Mouse (Mus musculus): Measurements from ENCODE around the gene Stambpl1. TPM values are rescaled to one million over a fixed set of nuclear protein-coding genes. Genes with fewer than 3 reads are reported as not detected.

Gene Stambpl1
- polyA plus RNA-seq, 1 experiment: 1.1 TPM

DNA sequence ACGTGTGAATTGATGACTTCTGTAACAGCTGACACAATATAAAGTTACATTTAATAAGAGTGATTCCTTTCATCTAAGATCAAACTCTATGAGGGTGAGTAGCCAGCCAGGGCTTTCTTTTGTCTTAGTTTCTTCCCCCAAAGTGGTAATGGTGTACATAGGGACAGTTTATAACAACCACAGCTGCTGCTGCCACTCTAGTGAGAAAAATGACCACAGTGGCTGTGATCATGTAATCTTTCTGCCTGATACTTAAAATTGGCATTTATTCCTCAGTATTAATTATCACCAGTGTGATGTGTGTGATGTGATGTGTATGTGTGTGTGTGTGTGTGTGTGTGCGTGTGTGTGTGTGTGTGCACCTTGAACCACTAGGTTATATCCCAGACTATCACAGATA lies 59.9 kb downstream of the Stambpl1 start:
- TF ChIP-seq FLI1 (IDR thresholded peaks at IDR 0.05; ENCODE audit: low read length) (no peak), GATA1 (IDR thresholded peaks at IDR 0.05; ENCODE audit: borderline replicate concordance, low read length) (no peak)
- H3K9me3 ChIP-seq: no peaks in the 10 kb centered on the region
- H3K4me3 ChIP-seq (replicated peaks): no peak overlapping the region
- peaks cover 3% of the 10 kb centered on the region for H3K27me3 ChIP-seq (replicated peaks)
- peaks cover 39% of the 10 kb centered on the region for H3K4me1 ChIP-seq
- H3K36me3 ChIP-seq (replicated peaks; ENCODE audit: low read length): no peaks in the 10 kb centered on the region

DNA sequence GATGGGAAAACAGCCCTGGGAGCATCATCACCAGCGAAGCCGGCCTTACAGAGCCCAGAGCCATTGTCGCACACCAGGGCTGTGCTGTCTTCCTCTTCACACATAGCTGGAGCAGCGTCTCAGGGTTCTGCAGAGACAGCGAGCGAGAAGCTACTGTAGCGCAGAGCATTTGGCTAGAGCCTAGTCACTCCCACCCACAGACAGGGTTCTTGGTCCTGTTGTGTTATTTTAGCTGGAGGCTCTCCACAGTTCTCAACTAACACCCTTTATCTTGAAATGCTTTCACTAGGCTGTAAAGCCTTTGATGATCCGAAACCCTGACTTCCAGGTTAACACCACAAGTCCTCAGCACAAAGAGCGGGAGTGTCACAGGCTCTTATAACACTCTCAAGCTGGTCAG lies 60.4 kb downstream of the Stambpl1 start:
- TF ChIP-seq FLI1 (IDR thresholded peaks at IDR 0.05; ENCODE audit: low read length): no peak
- Histone ChIP-seq H3K9me3 (no peaks in the 10 kb centered on the region), H3K4me1 (peaks cover 39% of the 10 kb centered on the region), H3K27me3 (replicated peaks) (peaks cover 3% of the 10 kb centered on the region), H3K4me3 (replicated peaks) (no peak overlapping the region), H3K36me3 (replicated peaks; ENCODE audit: low read length) (no peaks in the 10 kb centered on the region)

- no peak for TF ChIP-seq FLI1 (IDR thresholded peaks at IDR 0.05; ENCODE audit: low read length)
- TF ChIP-seq GATA1 (IDR thresholded peaks at IDR 0.05; ENCODE audit: borderline replicate concordance, low read length): no peak
- H3K9me3 ChIP-seq: no peaks in the 10 kb centered on the region
- H3K4me3 ChIP-seq (replicated peaks): peak overlapping the region; percentile 74
- H3K36me3 ChIP-seq (replicated peaks; ENCODE audit: low read length): no peaks in the 10 kb centered on the region
- H3K27me3 ChIP-seq (replicated peaks): peaks cover 3% of the 10 kb centered on the region
- H3K4me1 ChIP-seq: peaks cover 28% of the 10 kb centered on the region
Observed at GRCm38 (mm10) chr19:34254101-34254879, 62.3 kb downstream of the Stambpl1 start.

GRCm38 (mm10) chr19:34254880-34255681 lies 63.1 kb downstream of the Stambpl1 start, which contains the start of gene Acta2:
Gene Acta2 (minus strand): TSS chr19:34255590.
- Histone ChIP-seq H3K27me3 (replicated peaks) (peaks cover 3% of the 10 kb centered on the region), H3K4me3 (replicated peaks) (peak within 1 kb of the TSS; percentile 74), H3K4me1 (peaks cover 26% of the 10 kb centered on the region), H3K9me3 (no peaks in the 10 kb centered on the region), H3K36me3 (replicated peaks; ENCODE audit: low read length) (no peaks in the 10 kb centered on the region)
- no peak for TF ChIP-seq FLI1 (IDR thresholded peaks at IDR 0.05; ENCODE audit: low read length)
- no peak for TF ChIP-seq GATA1 (IDR thresholded peaks at IDR 0.05; ENCODE audit: borderline replicate concordance, low read length)

DNA sequence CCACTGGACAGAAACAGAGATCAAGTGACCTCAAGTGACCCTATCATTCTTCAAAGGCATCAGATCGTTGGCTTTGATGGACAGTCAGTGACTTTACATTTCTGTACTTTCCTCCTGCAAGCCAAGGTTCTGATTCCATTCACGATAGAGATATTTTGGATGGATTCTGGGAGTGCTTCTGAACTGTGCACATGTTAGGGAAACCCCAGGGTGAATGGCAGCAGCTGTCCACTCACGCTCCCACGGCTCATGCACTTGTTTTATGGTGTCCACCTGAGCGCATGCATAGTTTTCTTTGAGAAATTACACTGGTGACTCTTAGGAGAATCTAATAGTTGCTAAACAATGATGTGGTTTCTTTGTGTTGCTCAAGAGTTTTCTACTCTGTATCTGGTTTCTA lies 64.1 kb downstream of the Stambpl1 start:
- no peaks in the 10 kb centered on the region for H3K36me3 ChIP-seq (replicated peaks; ENCODE audit: low read length)
- TF ChIP-seq GATA1 (IDR thresholded peaks at IDR 0.05; ENCODE audit: borderline replicate concordance, low read length) (no peak), FLI1 (IDR thresholded peaks at IDR 0.05; ENCODE audit: low read length) (no peak)
- H3K4me3 ChIP-seq (replicated peaks): no peak overlapping the region
- H3K9me3 ChIP-seq: no peaks in the 10 kb centered on the region
- peaks cover 3% of the 10 kb centered on the region for H3K27me3 ChIP-seq (replicated peaks)
- H3K4me1 ChIP-seq: peaks cover 26% of the 10 kb centered on the region

DNA sequence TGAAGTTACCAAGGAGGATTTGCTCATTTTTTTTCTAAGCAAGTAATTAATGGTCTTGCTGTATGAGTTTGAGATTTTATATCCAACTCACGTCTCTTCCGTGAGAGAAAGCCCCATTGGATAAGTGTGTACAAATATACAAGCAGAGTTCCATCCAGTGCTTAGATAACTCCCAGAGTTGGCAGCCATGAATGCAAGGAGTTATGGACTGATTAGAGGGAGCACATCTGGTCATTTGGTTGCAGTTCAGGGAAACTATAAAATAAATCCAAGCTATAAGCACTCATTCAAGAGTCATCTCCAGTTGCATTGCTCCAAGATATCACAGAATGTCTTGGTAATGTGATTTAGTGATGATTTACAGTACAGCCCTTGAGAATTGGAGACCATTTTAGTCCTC lies 64.9 kb downstream of the Stambpl1 start:
- no peak for TF ChIP-seq GATA1 (IDR thresholded peaks at IDR 0.05; ENCODE audit: borderline replicate concordance, low read length)
- no peak for TF ChIP-seq FLI1 (IDR thresholded peaks at IDR 0.05; ENCODE audit: low read length)
- peaks cover 26% of the 10 kb centered on the region for H3K4me1 ChIP-seq
- H3K36me3 ChIP-seq (replicated peaks; ENCODE audit: low read length): no peaks in the 10 kb centered on the region

DNA sequence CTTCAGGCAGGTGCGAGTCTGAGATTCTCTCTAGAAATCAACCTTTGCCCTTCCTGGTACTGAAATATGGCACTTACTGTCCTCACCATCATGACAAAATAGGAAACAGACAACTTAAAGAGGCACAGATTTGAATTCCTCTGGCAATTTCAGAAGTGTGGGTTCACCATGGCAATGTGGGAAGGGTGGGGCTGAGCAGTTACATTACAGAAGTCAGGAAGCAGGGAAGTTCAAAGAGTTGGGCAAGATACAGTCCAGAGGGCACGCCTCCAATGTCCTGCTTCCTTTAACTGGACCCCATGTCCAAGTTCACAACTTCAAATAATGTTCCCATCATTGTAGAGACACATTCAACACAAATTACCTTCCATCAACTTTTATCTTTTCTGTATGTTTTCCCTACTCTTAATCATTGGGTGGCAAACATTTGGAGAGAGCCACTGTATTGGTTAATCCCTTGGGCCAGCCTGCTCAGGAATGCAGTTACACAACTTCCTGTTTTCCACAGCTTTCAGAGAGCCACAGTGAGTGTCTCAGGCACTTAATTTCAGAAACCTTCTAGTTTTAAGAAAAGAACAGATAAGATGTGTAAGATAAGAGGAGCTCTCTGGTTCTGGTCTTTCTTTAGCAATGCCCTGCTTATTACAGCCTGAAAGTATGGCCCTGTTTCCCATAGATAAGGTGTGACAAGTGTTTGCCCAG lies 70.4 kb downstream of the Stambpl1 start:
- no peaks in the 10 kb centered on the region for H3K9me3 ChIP-seq
- no peaks in the 10 kb centered on the region for H3K27me3 ChIP-seq (replicated peaks)
- H3K4me3 ChIP-seq (replicated peaks): no peak overlapping the region
- peaks cover 8% of the 10 kb centered on the region; the same call in 1 of the 2 replicates for H3K4me1 ChIP-seq
- no peaks in the 10 kb centered on the region for H3K36me3 ChIP-seq (replicated peaks; ENCODE audit: low read length)
- TF ChIP-seq GATA1 (IDR thresholded peaks at IDR 0.05; ENCODE audit: borderline replicate concordance, low read length) (no peak), FLI1 (IDR thresholded peaks at IDR 0.05; ENCODE audit: low read length) (no peak)

More for the DNA sequence above, 64.9 kb downstream of the Stambpl1 start:
- no peaks in the 10 kb centered on the region for H3K9me3 ChIP-seq
- H3K4me3 ChIP-seq (replicated peaks): no peak overlapping the region
- H3K27me3 ChIP-seq (replicated peaks): peaks cover 3% of the 10 kb centered on the region

DNA sequence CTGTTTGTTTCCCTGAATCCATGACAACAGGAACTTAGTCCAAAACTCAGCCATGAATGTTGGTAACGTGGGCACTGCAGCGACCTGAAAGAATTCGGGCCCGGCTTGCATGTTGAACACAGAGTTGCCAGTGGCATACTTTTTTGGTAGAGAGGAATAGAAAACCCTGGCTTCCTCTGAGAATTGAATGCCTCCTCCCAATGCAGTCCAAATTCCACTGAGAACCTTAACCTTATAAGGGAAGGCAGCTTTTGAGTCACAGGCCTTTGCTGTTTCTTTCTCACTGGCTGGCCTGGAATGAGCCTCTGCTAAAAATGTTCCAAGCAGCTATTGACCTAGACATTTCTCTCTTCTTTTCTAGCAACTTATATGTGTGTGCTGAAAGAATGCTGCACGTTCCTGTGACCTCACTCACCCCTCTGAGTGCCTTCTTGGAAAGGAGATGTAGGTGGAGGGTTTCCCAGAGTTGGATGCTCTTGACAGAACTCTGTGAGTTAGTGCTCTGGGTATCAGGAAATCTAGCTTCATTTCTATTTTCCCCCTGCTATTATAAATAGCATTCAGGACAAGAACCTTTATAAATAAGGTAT lies 73.7 kb downstream of the Stambpl1 start:
- TF ChIP-seq GATA1 (IDR thresholded peaks at IDR 0.05; ENCODE audit: borderline replicate concordance, low read length) (no peak), FLI1 (IDR thresholded peaks at IDR 0.05; ENCODE audit: low read length) (no peak)
- H3K36me3 ChIP-seq (replicated peaks; ENCODE audit: low read length): no peaks in the 10 kb centered on the region
- H3K9me3 ChIP-seq: no peaks in the 10 kb centered on the region
- H3K27me3 ChIP-seq (replicated peaks): no peaks in the 10 kb centered on the region
- H3K4me3 ChIP-seq (replicated peaks): no peak overlapping the region
- H3K4me1 ChIP-seq: peaks cover 18% of the 10 kb centered on the region; the same call in 1 of the 2 replicates

DNA sequence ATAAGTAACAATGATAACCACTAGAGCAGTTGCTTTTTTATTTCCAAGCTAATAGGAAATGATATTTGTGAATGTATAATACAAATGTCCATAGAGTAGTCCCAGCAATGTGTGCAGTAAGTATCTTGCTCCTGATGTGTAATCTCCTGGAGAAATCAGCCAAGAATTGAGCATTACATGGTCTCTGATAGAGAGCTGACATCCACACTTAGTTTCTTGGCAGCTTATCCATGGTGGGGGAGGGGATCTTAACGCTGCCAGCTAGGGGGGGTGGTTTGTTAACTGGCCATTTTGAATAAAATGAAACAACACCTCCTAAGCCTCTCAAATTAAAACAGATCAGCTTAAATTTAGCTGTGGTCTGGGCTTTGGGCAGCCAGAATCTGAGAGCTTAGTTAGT lies 77.0 kb downstream of the Stambpl1 start:
- Histone ChIP-seq H3K27me3 (replicated peaks) (no peaks in the 10 kb centered on the region), H3K4me1 (peaks cover 10% of the 10 kb centered on the region; the same call in 1 of the 2 replicates), H3K9me3 (no peaks in the 10 kb centered on the region), H3K36me3 (replicated peaks; ENCODE audit: low read length) (no peaks in the 10 kb centered on the region), H3K4me3 (replicated peaks) (no peak overlapping the region)
- TF ChIP-seq FLI1 (IDR thresholded peaks at IDR 0.05; ENCODE audit: low read length) (no peak), GATA1 (IDR thresholded peaks at IDR 0.05; ENCODE audit: borderline replicate concordance, low read length) (no peak)
